Mouse (Mus musculus) embryonic facial prominence, embryonic 10.5 days (tissue): ENCODE data around the gene Krt80. TPM values are rescaled to one million over a fixed set of nuclear protein-coding genes. Genes with fewer than 3 reads are reported as not detected.

Experiments
- DNase-seq: peaks from one replicate; pipeline ENCODE4 v3.0.0-alpha.2; 2017; ENCODE audit warnings: low spot score
- H3K27ac ChIP-seq: fragments of 300-500 bp; sonication (generic); replicated peaks from 2 replicates; pipeline ENCODE4 v1.5.1; 2016; ENCODE audit warnings: mild to moderate bottlenecking
- H3K27me3 ChIP-seq: fragments of 300-500 bp; sonication (generic); replicated peaks from 2 replicates; pipeline ENCODE4 v1.6.1; 2016; ENCODE audit warnings: low read depth, mild to moderate bottlenecking; ENCODE audit not compliant: poor library complexity, severe bottlenecking
- H3K36me3 ChIP-seq: fragments of 300-500 bp; sonication (generic); replicated peaks from 2 replicates; pipeline ENCODE4 v1.6.1; 2016; ENCODE audit warnings: mild to moderate bottlenecking, moderate library complexity
- H3K4me1 ChIP-seq: fragments of 300-500 bp; sonication (generic); 2 replicates; pipeline ENCODE4 v1.6.1; 2016
- H3K4me3 ChIP-seq: fragments of 300-500 bp; sonication (generic); 2 replicates; pipeline ENCODE4 v1.5.1; 2016; ENCODE audit warnings: mild to moderate bottlenecking, moderate library complexity
- H3K9me3 ChIP-seq: fragments of 300-500 bp; sonication (generic); 2 replicates; pipeline ENCODE4 v1.6.1; 2016; ENCODE audit warnings: mild to moderate bottlenecking
- WGBS: fragments of 180-500 bp; shearing (Covaris S2); methylation state at CpG from one replicate; pipeline ENCODE4 v1.1.7; 2016; 5-methylcytosine and 5-hydroxymethylcytosine counted together
- polyA plus RNA-seq: library from polyadenylated mRNA; unstranded; fragments of >200 nt; fragmentation: Nextera tagmentation; extraction: Ambion mirVana; gene quantifications from 2 replicates; pipeline ENCODE4 v1.2.1, GENCODE M21; 2016

The Krt80 gene
- polyA plus RNA-seq, 1 experiment from 2014 or later: 0.16 TPM

- H3K27ac ChIP-seq: no peak overlapping the region
- 66% methylated on average over 7 of the region's 7 CpGs for WGBS
- H3K4me1 ChIP-seq: peaks cover 41% of the 10 kb centered on the region
- H3K9me3 ChIP-seq: no peaks in the 10 kb centered on the region
- peaks cover 20% of the 10 kb centered on the region; the same call in 1 of the 2 replicates for H3K27me3 ChIP-seq
- H3K4me3 ChIP-seq: no peak overlapping the region
- no peak for DNase-seq
- H3K36me3 ChIP-seq: no peaks in the 10 kb centered on the region
Measured at GRCm38 (mm10) chr15:101372131-101372977, 2.4 kb upstream of the Krt80 start.

GRCm38 (mm10) chr15:101371141-101371985 lies 1.4 kb upstream of the Krt80 start:
- Histone ChIP-seq H3K36me3 (no peaks in the 10 kb centered on the region), H3K4me3 (no peak overlapping the region), H3K27me3 (peaks cover 23% of the 10 kb centered on the region; the same call in 1 of the 2 replicates), H3K9me3 (no peaks in the 10 kb centered on the region), H3K27ac (no peak overlapping the region), H3K4me1 (peaks cover 38% of the 10 kb centered on the region)
- DNase-seq: no peak
- WGBS: 81% methylated on average over 15 of the region's 15 CpGs

- no peak for DNase-seq
- Histone ChIP-seq H3K4me3 (no peak overlapping the region), H3K9me3 (no peaks in the 10 kb centered on the region), H3K4me1 (peaks cover 36% of the 10 kb centered on the region), H3K27me3 (peaks cover 13% of the 10 kb centered on the region; the same call in 1 of the 2 replicates), H3K36me3 (no peaks in the 10 kb centered on the region), H3K27ac (no peak overlapping the region)
- 29% methylated on average over 12 of the region's 12 CpGs for WGBS
Measured at GRCm38 (mm10) chr15:101369382-101370100, 421 bp downstream of the Krt80 start.

- Histone ChIP-seq H3K36me3 (no peaks in the 10 kb centered on the region), H3K9me3 (no peaks in the 10 kb centered on the region), H3K4me3 (no peak overlapping the region), H3K27me3 (peaks cover 13% of the 10 kb centered on the region; the same call in 1 of the 2 replicates), H3K4me1 (peaks cover 40% of the 10 kb centered on the region), H3K27ac (no peak overlapping the region)
- WGBS: 68% methylated on average over 11 of the region's 11 CpGs
- DNase-seq: no peak
Measured at GRCm38 (mm10) chr15:101368502-101369381, 1.2 kb downstream of the Krt80 start.

- H3K36me3 ChIP-seq: no peaks in the 10 kb centered on the region
- H3K27ac ChIP-seq: no peak overlapping the region
Measured at GRCm38 (mm10) chr15:101368015-101368414, 1.9 kb downstream of the Krt80 start.

GRCm38 (mm10) chr15:101367497-101367896 lies 2.5 kb downstream of the Krt80 start:
- H3K4me3 ChIP-seq: no peak overlapping the region

More at GRCm38 (mm10) chr15:101368015-101368414, 1.9 kb downstream of the Krt80 start:
- 88% methylated on average over 6 of the region's 6 CpGs for WGBS
- Histone ChIP-seq H3K4me1 (peaks cover 40% of the 10 kb centered on the region), H3K4me3 (no peak overlapping the region), H3K9me3 (no peaks in the 10 kb centered on the region), H3K27me3 (peaks cover 13% of the 10 kb centered on the region; the same call in 1 of the 2 replicates)
- no peak for DNase-seq

GRCm38 (mm10) chr15:101366926-101367325 lies 3.0 kb downstream of the Krt80 start:
- H3K36me3 ChIP-seq: no peaks in the 10 kb centered on the region
- H3K9me3 ChIP-seq: no peaks in the 10 kb centered on the region
- H3K4me1 ChIP-seq: peaks cover 44% of the 10 kb centered on the region
- 48% methylated on average over 2 of the region's 2 CpGs for whole genome bisulfite sequencing
- peaks cover 13% of the 10 kb centered on the region; the same call in 1 of the 2 replicates for H3K27me3 ChIP-seq
- H3K27ac ChIP-seq: no peak overlapping the region
- H3K4me3 ChIP-seq: no peak overlapping the region
- DNase-seq: no peak

More at GRCm38 (mm10) chr15:101367497-101367896, 2.5 kb downstream of the Krt80 start:
- Histone ChIP-seq H3K36me3 (no peaks in the 10 kb centered on the region), H3K4me1 (peaks cover 42% of the 10 kb centered on the region), H3K9me3 (no peaks in the 10 kb centered on the region), H3K27me3 (peaks cover 13% of the 10 kb centered on the region; the same call in 1 of the 2 replicates), H3K27ac (no peak overlapping the region)
- 82% methylated on average over 8 of the region's 8 CpGs for WGBS
- DNase-seq: no peak

GRCm38 (mm10) chr15:101366482-101366881 lies 3.5 kb downstream of the Krt80 start:
- DNase-seq: no peak
- 28% methylated on average over 3 of the region's 3 CpGs for WGBS

GRCm38 (mm10) chr15:101365721-101366120 lies 4.2 kb downstream of the Krt80 start:
- Histone ChIP-seq H3K27me3 (peaks cover 13% of the 10 kb centered on the region; the same call in 1 of the 2 replicates), H3K27ac (no peak overlapping the region), H3K4me1 (peaks cover 44% of the 10 kb centered on the region), H3K9me3 (no peaks in the 10 kb centered on the region), H3K36me3 (no peaks in the 10 kb centered on the region), H3K4me3 (no peak overlapping the region)
- WGBS: 77% methylated on average over 4 of the region's 4 CpGs
- DNase-seq: no peak

More at GRCm38 (mm10) chr15:101366482-101366881, 3.5 kb downstream of the Krt80 start:
- no peaks in the 10 kb centered on the region for H3K36me3 ChIP-seq
- peaks cover 44% of the 10 kb centered on the region for H3K4me1 ChIP-seq
- H3K9me3 ChIP-seq: no peaks in the 10 kb centered on the region
- no peak overlapping the region for H3K4me3 ChIP-seq
- H3K27me3 ChIP-seq: peaks cover 13% of the 10 kb centered on the region; the same call in 1 of the 2 replicates
- H3K27ac ChIP-seq: no peak overlapping the region

GRCm38 (mm10) chr15:101364891-101365671 lies 4.9 kb downstream of the Krt80 start:
- no peak for DNase-seq
- WGBS: 65% methylated on average over 7 of the region's 7 CpGs
- 0 out of 2 replicates have a peak overlapping the region, but pooled peaks have one; percentile 20 for H3K27ac ChIP-seq
- no peaks in the 10 kb centered on the region for H3K9me3 ChIP-seq
- peaks cover 12% of the 10 kb centered on the region; the same call in 1 of the 2 replicates for H3K27me3 ChIP-seq
- peaks cover 42% of the 10 kb centered on the region for H3K4me1 ChIP-seq
- no peaks in the 10 kb centered on the region for H3K36me3 ChIP-seq
- no peak overlapping the region for H3K4me3 ChIP-seq
